Mouse (Mus musculus) forebrain, embryonic 13.5 days (tissue): ENCODE data around the gene Myog. TPM values are rescaled to one million over a fixed set of nuclear protein-coding genes. Genes with fewer than 3 reads are reported as not detected.

Experiments
- ATAC-seq: fragments of 200-750 bp; cut with Nextera tagmentation; 2 replicates; pipeline ENCODE4 v1.8.0; 2017
- H3K27ac ChIP-seq: fragments of 300-500 bp; sonication (generic); 2 replicates; pipeline ENCODE4 v1.5.1; 2015; ENCODE audit warnings: inconsistent platforms, mild to moderate bottlenecking, moderate library complexity
- H3K27me3 ChIP-seq: fragments of 300-500 bp; sonication (generic); 2 replicates; pipeline ENCODE4 v1.6.1; 2015; ENCODE audit warnings: mild to moderate bottlenecking, inconsistent platforms
- H3K36me3 ChIP-seq: fragments of 300-500 bp; sonication (generic); 2 replicates; pipeline ENCODE4 v1.6.1; 2015; ENCODE audit warnings: mild to moderate bottlenecking, inconsistent platforms; ENCODE audit not compliant: poor library complexity, severe bottlenecking
- H3K4me1 ChIP-seq: fragments of 300-500 bp; sonication (generic); 2 replicates; pipeline ENCODE4 v1.6.1; 2015; ENCODE audit warnings: inconsistent platforms
- H3K4me2 ChIP-seq: fragments of 300-500 bp; sonication (generic); 2 replicates; pipeline ENCODE4 v1.6.1; 2015; ENCODE audit warnings: inconsistent platforms, mild to moderate bottlenecking, moderate library complexity
- H3K4me3 ChIP-seq: fragments of 300-500 bp; sonication (generic); 2 replicates; pipeline ENCODE4 v1.5.1; 2015; ENCODE audit warnings: mild to moderate bottlenecking, inconsistent platforms
- H3K9ac ChIP-seq: fragments of 300-500 bp; sonication (generic); 2 replicates; pipeline ENCODE4 v1.6.1; 2015; ENCODE audit warnings: mild to moderate bottlenecking, inconsistent platforms
- H3K9me3 ChIP-seq: fragments of 300-500 bp; sonication (generic); replicated peaks from 2 replicates; pipeline ENCODE4 v1.6.1; 2016; ENCODE audit warnings: inconsistent platforms
- WGBS: fragments of 180-500 bp; shearing (Covaris S2); methylation state at CpG from one replicate; pipeline ENCODE4 v1.1.7; 2015; 5-methylcytosine and 5-hydroxymethylcytosine counted together
- polyA plus RNA-seq: library from polyadenylated mRNA; unstranded; fragments of >200 nt; fragmentation: Nextera tagmentation; extraction: Ambion mirVana; gene quantifications from 2 replicates; pipeline ENCODE4 v1.2.1, GENCODE M21; 2015

Myog gene
- polyA plus RNA-seq, 1 experiment from 2014 or later: not detected

DNA sequence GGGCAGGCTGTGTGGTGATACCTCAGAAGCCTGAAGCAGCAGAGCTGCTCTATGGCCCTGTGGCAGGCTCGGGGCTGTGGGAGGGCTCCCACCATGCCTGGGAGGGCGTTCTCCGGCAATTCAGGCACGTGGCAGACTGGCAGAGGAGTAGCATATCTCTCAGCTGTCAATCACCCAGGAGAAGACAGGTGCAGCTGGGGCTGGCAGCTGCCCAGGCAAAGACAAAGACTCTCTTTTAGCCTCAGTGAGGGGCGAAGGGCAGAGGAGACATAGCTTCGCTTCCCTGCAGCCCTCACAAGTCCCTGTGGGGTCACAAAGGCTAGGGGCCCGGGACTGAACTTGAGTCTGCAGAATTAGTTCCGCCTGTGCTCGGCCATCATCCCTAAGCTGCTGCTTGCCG lies 17.6 kb downstream of the Myog start:
- WGBS: 52% methylated on average over 10 of the region's 10 CpGs
- Histone ChIP-seq H3K27me3 (no peaks in the 10 kb centered on the region), H3K4me1 (peaks cover 15% of the 10 kb centered on the region), H3K4me3 (no peak overlapping the region), H3K9ac (no peak overlapping the region), H3K9me3 (no peaks in the 10 kb centered on the region), H3K4me2 (no peak overlapping the region), H3K36me3 (no peaks in the 10 kb centered on the region), H3K27ac (no peak overlapping the region)
- ATAC-seq: peak; percentile 55; the same call in 1 of the 2 replicates

DNA sequence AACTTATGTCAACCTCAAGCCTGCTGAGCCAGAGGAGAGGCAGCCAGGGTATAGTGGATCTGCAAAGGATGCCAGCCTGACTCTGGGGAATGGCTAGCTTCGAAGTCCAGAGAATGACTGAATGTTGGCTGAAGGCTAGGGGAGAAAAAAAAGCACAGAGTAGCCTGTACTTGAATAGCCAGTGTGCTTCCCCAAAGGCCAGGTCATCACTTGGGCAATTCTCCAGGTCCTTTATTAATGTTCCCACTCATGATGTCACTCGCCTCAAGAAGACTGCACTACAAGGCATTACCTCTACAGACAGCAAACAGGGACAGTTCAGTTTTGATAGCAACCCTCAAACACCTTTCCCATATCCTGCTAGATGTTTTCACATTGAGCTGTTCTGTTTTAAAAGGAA lies 20.5 kb downstream of the Myog start:
- Histone ChIP-seq H3K4me1 (peaks cover 6% of the 10 kb centered on the region; the same call in 1 of the 2 replicates), H3K4me3 (no peak overlapping the region), H3K27ac (no peak overlapping the region), H3K36me3 (no peaks in the 10 kb centered on the region), H3K27me3 (no peaks in the 10 kb centered on the region), H3K9ac (no peak overlapping the region), H3K9me3 (no peaks in the 10 kb centered on the region), H3K4me2 (no peak overlapping the region)
- 90% methylated on average over 2 of the region's 2 CpGs for WGBS
- ATAC-seq: no peak

DNA sequence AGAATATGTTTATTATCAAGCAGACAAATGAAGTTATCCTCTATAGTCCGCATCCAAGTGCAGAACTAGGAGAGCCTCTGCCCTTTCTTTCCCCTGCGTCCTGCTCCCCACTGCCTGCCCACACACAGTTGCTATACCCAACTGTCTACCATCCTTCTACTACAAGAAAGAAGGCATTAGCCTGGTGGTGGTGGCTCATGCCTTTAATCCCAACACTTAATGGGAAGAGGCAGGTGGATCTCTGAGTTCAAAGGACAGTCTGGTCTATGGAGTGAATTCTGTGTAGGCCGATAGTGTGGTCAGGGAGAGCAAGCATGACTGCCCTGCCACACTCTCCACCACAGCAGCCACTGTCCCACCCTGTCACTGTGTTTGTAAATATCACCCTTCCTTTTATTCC lies 20.9 kb downstream of the Myog start:
- no peak overlapping the region for H3K27ac ChIP-seq
- no peaks in the 10 kb centered on the region for H3K27me3 ChIP-seq
- no peak overlapping the region for H3K4me3 ChIP-seq
- ATAC-seq: no peak
- H3K36me3 ChIP-seq: no peaks in the 10 kb centered on the region
- no peaks in the 10 kb centered on the region for H3K9me3 ChIP-seq
- WGBS: 93% methylated on average over 3 of the region's 3 CpGs
- peaks cover 6% of the 10 kb centered on the region; the same call in 1 of the 2 replicates for H3K4me1 ChIP-seq
- H3K4me2 ChIP-seq: no peak overlapping the region
- no peak overlapping the region for H3K9ac ChIP-seq

DNA sequence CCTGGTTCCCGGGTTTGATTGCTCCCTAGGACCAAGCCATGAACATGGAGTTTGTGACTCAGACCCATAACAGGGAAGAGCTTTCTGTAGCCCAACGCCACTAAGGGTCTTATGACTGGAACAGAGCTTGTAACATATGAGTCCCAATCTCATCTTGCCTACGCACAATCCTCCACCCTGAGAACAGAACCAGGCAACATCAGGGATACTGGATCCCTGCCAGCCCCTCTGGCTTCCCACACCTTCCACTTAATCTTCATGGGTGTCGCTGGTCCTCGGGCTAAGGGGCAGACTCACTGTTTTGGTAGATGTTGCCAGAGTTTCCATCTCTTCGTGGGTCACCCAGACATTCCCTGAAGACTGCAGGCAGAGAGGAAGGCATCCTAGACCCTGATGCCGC lies 22.0 kb downstream of the Myog start:
- H3K9ac ChIP-seq: no peak overlapping the region
- WGBS: 92% methylated on average over 7 of the region's 7 CpGs
- H3K27ac ChIP-seq: no peak overlapping the region

DNA sequence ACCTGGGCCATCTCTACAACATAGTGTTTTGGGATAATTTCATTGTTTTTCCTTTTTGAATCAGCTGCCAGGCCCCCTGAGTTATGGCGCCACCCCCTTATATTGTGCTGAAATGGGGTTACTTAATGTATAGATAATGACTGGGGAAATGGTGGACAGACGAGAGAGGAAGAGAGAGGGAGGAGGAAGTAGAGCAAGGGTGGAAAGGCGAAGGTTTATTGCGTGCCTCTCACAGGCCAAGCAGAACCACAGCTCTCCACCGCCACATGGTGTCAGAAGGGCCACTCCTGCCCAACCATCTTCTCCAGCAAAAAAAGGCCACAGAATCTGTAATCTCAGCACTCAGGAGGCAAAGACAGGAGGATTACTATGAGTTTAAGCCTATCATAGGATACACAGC lies 25.4 kb downstream of the Myog start:
- no peak overlapping the region for H3K4me2 ChIP-seq
- peaks cover 11% of the 10 kb centered on the region for H3K4me1 ChIP-seq
- H3K9me3 ChIP-seq: no peaks in the 10 kb centered on the region
- H3K9ac ChIP-seq: no peak overlapping the region
- 87% methylated on average over 5 of the region's 5 CpGs for WGBS
- H3K36me3 ChIP-seq: no peaks in the 10 kb centered on the region
- no peak for ATAC-seq
- no peaks in the 10 kb centered on the region for H3K27me3 ChIP-seq
- H3K27ac ChIP-seq: no peak overlapping the region
- no peak overlapping the region for H3K4me3 ChIP-seq

More for the DNA sequence above, 22.0 kb downstream of the Myog start:
- H3K4me3 ChIP-seq: no peak overlapping the region
- no peaks in the 10 kb centered on the region for H3K36me3 ChIP-seq
- no peaks in the 10 kb centered on the region for H3K27me3 ChIP-seq
- H3K4me2 ChIP-seq: no peak overlapping the region
- H3K9me3 ChIP-seq: no peaks in the 10 kb centered on the region
- no peak for ATAC-seq
- H3K4me1 ChIP-seq: peaks cover 6% of the 10 kb centered on the region; the same call in 1 of the 2 replicates

DNA sequence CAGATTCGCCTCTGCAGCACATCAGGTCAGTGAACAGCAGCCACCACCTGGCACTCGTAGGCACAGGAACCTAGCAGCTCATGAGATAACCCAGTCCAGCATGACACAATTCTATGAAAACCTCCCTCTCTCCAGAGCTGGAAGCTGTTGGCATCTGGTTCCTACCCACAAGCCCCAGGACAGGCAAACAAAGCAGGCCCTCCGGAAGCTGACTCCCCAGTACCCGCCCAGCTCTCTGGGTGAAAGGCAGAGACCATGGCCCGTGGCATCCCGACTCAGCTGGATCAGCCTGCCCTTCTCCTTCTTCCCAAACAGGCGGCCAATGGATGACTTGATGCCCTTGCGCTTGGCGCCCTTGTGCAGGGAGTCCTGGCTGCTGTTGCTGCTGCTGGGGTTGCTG lies 26.6 kb downstream of the Myog start:
- no peaks in the 10 kb centered on the region for H3K27me3 ChIP-seq
- no peaks in the 10 kb centered on the region for H3K9me3 ChIP-seq
- WGBS: 91% methylated on average over 9 of the region's 9 CpGs
- no peak overlapping the region for H3K27ac ChIP-seq
- no peak overlapping the region for H3K4me3 ChIP-seq
- H3K9ac ChIP-seq: no peak overlapping the region
- no peaks in the 10 kb centered on the region for H3K36me3 ChIP-seq
- no peak for ATAC-seq
- peaks cover 21% of the 10 kb centered on the region for H3K4me1 ChIP-seq
- H3K4me2 ChIP-seq: no peak overlapping the region

DNA sequence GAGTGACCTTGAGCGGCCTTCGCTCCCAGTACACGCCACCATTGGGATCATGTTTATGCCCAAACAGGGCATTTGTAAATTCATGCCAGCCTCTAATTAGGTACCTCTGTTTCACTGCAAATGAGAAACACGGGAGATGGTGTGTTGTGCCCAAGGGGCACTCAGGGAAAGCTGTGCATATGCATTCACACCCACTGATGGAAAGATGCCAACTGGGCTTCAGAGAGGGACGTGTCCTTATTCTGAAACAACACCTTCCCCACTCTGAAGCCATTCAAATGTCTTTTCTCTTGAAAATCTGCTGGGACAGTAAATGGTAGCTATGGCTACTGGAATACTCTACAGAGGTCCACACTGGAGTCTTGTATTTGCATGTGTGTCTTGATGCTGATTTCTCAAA lies 28.5 kb downstream of the Myog start:
- ATAC-seq: no peak
- no peaks in the 10 kb centered on the region for H3K36me3 ChIP-seq
- peaks cover 21% of the 10 kb centered on the region for H3K4me1 ChIP-seq
- H3K27ac ChIP-seq: no peak overlapping the region
- no peak overlapping the region for H3K4me2 ChIP-seq
- no peak overlapping the region for H3K4me3 ChIP-seq
- H3K27me3 ChIP-seq: no peaks in the 10 kb centered on the region
- H3K9ac ChIP-seq: no peak overlapping the region
- WGBS: 64% methylated on average over 5 of the region's 5 CpGs
- H3K9me3 ChIP-seq: no peaks in the 10 kb centered on the region

DNA sequence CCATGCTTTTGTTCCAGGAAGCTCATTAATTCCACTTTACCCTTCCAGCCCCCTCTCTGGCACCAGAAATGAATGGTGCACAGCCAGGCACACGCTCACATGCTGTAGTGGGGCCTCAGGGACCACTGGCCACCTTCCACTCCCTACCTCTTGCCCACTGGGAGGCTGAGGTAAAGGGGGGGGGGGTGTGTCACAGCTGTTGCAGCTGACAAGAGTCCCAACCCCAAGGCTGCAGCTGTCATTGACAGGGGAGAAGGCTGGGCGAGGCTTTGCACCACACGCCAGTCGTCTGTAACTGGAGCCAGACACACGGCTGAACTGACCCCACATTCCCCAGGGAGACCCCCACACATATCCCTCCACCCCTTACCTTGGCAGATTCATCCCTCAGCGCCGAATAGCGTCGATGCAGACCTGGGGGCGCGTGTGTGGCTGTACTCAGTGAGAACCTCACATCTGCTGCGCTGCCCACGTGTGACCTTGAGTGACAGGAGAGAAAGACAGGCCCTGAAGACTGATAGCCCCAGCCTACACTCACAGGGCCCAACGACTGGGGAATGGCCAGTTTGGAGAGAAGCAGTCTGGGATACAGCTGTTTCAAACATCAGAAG lies 31.0 kb downstream of the Myog start:
- WGBS: 68% methylated on average over 14 of the region's 14 CpGs
- Histone ChIP-seq H3K4me3 (no peak overlapping the region), H3K27ac (peak overlapping the region; percentile 3; the same call in 1 of the 2 replicates), H3K36me3 (no peaks in the 10 kb centered on the region), H3K9me3 (no peaks in the 10 kb centered on the region), H3K4me2 (no peak overlapping the region), H3K4me1 (peaks cover 21% of the 10 kb centered on the region), H3K9ac (no peak overlapping the region), H3K27me3 (no peaks in the 10 kb centered on the region)
- no peak for ATAC-seq

DNA sequence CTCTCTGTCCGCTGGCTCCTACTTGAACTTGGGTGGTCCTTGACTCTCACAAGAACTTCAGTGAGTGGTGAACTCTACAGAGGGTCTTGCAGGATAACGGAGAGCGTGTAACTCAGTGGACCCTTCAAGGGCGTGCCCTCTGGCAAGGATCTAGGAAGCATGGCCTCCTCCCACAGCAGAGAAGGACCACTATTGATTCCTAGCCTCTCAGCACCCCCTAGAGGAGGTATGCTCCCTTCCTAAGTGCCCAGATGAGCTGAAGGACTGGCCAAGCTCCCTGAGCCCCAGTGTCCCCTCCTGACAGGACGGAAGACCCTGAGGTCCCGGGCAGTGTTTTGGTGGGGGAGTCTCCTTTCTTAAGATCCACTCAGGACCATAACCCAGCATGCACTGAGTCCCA lies 32.8 kb downstream of the Myog start:
- no peak overlapping the region for H3K4me2 ChIP-seq
- no peak for ATAC-seq
- 91% methylated on average over 6 of the region's 6 CpGs for WGBS

DNA sequence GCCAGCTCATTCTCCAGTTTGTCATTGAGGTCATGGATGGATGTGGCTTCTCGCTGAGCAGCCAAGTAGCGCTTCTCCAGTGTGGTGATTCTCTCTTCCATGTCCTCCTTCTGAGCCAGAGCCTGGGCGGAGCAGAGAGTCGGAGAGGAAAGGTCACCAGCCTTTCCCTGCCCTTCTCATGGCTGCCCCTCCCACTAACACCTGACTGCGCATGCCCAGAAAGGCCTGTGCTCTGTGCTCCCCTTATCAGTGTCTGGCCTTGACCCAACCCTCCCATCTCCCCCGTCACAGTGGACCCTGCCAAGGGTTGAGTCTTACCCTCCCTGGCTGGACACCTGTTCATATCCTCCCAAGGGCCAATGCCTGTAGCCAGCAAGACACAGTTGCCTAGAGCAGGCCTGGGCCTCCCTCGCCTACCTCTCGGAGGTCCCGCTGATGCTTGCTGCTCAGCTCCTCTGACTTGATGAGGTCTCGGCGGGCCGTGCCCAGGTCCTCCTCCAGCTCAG lies 37.1 kb downstream of the Myog start:
- Histone ChIP-seq H3K9ac (no peak overlapping the region), H3K4me3 (no peak overlapping the region), H3K9me3 (no peaks in the 10 kb centered on the region), H3K27ac (no peak overlapping the region), H3K4me1 (no peaks in the 10 kb centered on the region), H3K36me3 (no peaks in the 10 kb centered on the region), H3K27me3 (no peaks in the 10 kb centered on the region), H3K4me2 (no peak overlapping the region)
- 93% methylated on average over 12 of the region's 12 CpGs for WGBS
- no peak for ATAC-seq

More for the DNA sequence above, 32.8 kb downstream of the Myog start:
- H3K36me3 ChIP-seq: no peaks in the 10 kb centered on the region
- H3K27me3 ChIP-seq: no peaks in the 10 kb centered on the region
- H3K9me3 ChIP-seq: no peaks in the 10 kb centered on the region
- H3K4me3 ChIP-seq: no peak overlapping the region
- peaks cover 21% of the 10 kb centered on the region for H3K4me1 ChIP-seq
- no peak overlapping the region for H3K9ac ChIP-seq
- no peak overlapping the region for H3K27ac ChIP-seq

DNA sequence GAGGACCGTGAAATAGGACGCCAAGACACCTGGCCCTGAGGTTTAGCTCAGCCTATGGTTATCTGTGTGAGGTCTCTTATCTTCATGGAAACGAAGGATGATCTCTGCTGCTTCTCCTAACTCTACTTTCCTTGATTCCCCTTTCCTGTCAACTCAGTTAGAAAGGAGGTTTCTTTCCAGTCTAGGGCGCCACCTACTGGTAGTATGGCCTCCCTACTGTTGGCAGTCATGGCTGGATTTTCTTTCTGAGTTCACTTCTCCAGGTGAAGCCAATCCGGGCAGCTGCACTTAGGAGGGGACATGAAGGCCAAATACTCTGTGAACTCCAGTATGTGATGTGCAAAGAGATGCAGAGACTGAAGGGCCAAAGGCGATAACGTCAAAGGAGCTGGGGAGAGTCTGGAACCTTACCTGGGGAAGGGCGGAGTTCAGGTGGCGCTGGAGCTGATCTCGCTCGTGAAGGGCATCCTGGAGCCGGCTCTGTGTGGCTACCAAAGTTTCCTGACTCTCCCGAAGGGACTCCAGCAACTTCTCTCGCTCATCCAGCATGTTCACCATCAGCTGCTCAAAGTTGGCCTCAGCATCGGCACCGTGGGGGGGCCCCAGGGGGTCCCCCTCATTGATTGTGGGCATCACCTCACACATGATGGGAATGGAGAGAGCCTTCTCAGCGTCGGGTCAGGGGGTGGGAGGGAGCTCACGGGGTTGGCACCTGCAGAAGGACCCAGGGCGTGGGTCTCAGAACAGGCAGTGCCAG lies 42.3 kb downstream of the Myog start:
- Histone ChIP-seq H3K27ac (no peak overlapping the region), H3K4me2 (no peak overlapping the region), H3K9ac (no peak overlapping the region), H3K4me3 (no peak overlapping the region), H3K36me3 (no peaks in the 10 kb centered on the region), H3K9me3 (no peaks in the 10 kb centered on the region), H3K27me3 (no peaks in the 10 kb centered on the region), H3K4me1 (0 out of 2 replicates have a peak, but pooled peaks cover 8% of the 10 kb centered on the region)
- WGBS: 57% methylated on average over 20 of the region's 20 CpGs
- ATAC-seq: peak; percentile 37; the same call in 1 of the 2 replicates

DNA sequence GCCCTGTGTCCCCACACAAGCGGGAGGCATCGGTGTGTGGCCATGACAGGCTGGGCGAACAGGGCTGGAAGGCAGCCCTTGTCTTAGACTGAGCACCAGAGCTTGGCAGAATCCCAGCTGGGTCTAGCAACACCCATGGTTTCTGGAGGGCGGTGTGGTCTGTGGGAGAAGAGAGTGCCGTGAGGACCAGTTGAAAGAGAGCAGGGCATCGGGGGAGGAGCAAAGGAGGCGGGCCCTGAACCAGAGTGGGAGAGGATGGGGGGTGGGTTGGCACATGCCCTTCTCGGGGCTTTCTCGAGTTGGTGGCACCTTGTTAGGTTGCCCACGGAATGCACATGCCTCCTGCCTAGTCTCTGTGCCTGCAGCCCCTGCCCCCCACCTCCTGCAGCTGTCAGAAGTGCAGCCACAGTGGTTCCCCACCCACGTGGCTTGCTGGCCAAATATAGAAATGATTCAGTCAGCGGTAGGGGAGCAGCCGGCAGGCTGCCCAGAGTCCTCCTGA lies 43.0 kb downstream of the Myog start, which contains the start of gene Ppfia4:
Ppfia4 (minus strand) TSS at position 159 of the 502 bp plus-strand sequence.
- H3K9me3 ChIP-seq: no peaks in the 10 kb centered on the region
- H3K4me2 ChIP-seq: no peak within 1 kb of the TSS
- H3K27ac ChIP-seq: no peak within 1 kb of the TSS
- H3K4me3 ChIP-seq: no peak within 1 kb of the TSS
- no peaks in the 10 kb centered on the region for H3K36me3 ChIP-seq
- 53% methylated on average over 13 of the region's 13 CpGs for WGBS
- 0 out of 2 replicates have a peak, but pooled peaks cover 8% of the 10 kb centered on the region for H3K4me1 ChIP-seq
- H3K27me3 ChIP-seq: no peaks in the 10 kb centered on the region
- peak; percentile 35; the same call in 1 of the 2 replicates for ATAC-seq
- H3K9ac ChIP-seq: no peak within 1 kb of the TSS
